Mouse (Mus musculus): ENCODE results near the gene Lnpep.

The Lnpep gene

GRCm38 (mm10) chr17:17609523-17609922 is 15.3 kb downstream of the Lnpep start:
- DNase-seq (ENCODE audit: low read depth): no peak

DNA sequence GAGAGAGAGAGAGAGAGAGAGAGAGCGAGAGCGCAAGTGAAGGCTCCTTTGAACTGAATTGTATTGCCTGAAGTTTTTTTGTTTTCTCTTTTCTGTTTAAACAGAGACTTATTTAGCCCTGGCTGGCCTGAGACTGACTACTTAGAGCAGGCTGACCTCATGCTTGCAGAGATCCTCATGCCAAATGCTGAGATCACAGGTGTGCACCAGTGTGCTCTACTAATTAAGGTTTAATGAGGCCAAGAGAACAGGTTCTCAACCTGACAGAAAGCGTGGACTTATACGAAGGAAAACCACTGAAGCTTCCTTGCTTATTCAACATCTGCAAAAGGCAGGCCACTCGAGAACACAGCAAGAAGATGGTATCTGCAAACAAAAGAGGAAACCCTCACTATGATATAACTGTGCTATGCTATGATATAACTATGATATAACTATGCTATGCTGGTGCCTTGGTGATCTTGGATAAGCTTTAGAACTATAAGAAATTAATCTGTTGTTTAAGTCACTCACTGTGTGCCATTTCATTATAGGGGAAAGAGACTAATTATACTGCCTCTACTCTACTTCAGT is 16.3 kb downstream of the Lnpep start:
- no peak for DNase-seq (ENCODE audit: low read depth)

DNA sequence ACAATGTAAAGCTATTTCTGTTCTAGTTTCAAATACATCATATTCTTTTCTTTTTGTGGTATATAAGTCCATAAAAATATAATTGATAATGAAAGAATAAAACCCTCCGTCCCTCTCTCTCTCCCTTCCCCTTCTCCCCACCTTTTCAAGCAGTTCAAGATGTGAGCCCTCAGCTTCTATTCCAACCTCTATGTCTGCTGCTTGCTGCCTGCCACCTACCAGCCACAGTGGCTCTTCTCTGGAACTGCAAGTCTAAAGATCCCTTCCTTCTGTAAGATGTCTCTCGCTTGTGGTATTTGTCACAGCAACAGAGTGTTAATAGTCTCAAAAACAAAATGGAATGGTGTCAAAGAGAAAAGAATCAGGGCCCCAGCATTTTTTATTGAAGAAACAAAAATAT is 20.3 kb downstream of the Lnpep start:
- DNase-seq (ENCODE audit: low read depth): no peak

DNA sequence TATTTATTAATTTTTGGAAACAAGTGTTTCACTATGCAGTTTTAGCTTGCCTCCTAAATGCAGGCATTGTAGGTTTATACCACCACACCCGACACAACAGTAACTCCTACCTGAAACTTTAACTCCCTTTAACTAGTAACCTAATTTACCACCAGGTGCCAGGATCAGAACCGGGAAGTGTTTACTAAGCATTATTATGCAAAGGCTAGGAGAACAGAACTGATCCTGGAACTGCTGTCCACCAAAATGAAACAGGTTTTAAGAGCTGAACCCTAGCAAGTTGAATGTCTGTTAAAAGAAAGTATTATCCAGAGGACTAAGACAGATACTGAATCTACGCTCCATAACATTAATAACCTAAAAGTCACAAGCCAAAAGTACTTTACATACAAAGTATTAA is 21.2 kb downstream of the Lnpep start:
- no peak for DNase-seq (ENCODE audit: low read depth)

GRCm38 (mm10) chr17:17602786-17603185 is 22.1 kb downstream of the Lnpep start:
- DNase-seq (ENCODE audit: low read depth): no peak

GRCm38 (mm10) chr17:17602330-17602729 is 22.5 kb downstream of the Lnpep start:
- DNase-seq (ENCODE audit: low read depth): no peak

DNA sequence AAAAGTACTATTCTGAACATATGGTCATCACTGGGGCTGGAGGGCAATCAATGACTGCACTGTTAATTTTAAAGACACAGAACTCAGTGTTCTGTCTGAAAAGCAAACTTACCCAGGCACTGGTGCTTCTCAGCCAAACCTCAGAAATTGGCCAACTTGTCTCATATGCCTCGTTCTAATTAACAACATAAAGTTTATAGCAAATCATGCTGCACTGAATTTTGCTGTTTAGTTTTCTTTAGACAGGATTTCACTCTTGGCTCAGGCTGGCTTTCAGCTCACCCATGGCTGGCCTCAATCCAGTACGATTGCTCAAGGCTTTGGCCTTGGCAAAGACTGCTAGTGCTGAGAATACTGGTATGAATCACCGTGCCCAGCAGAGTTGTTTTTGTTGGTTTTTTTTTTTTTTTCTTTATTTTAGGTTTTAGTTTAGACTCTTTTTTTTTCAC is 24.0 kb downstream of the Lnpep start:
- DNase-seq (ENCODE audit: low read depth): peak; percentile 63

GRCm38 (mm10) chr17:17600001-17600400 is 24.8 kb downstream of the Lnpep start:
- peak; percentile 79 for DNase-seq (ENCODE audit: low read depth)

DNA sequence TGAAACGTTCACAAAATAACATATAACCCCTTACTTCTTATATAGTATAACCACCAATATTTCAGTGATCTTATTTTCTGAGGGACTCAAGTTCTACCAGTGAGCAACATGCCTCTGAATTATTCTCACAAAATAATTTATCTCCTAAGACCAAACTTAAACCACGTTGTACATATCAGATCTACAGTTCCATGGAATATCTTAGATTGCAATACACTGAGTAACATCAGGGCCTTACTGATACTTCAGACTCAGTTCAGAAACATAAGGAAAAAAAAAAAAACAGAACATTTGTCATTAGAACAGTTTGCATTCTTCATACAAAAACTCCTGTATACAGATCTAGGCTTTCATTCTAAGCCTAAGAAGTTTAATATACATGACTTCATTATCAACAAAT is 26.5 kb downstream of the Lnpep start:
- no peak for DNase-seq (ENCODE audit: low read depth)

- DNase-seq (ENCODE audit: low read depth): no peak
Measured at GRCm38 (mm10) chr17:17592926-17593325, 31.9 kb downstream of the Lnpep start.

- no peak for DNase-seq (ENCODE audit: low read depth)
Measured at GRCm38 (mm10) chr17:17587333-17588047, 37.4 kb downstream of the Lnpep start.

DNA sequence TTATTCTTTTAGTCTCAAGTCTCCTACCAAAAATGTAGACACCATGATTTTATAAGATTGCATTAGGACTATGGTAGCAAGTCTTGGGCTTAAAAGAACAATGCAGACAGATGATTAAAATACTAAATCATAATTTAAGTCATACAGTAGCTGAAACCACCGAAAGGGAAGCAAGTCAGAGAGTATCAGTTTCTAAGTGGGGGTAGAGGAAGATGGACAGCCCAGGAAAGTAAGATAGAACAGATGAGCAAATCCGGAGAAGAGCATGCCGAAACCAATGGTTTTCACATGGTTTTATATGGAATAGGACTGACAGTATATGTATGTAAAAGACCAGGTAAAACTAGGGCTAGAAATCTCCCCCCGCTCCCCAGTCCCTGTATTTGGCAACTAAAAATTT is 39.7 kb downstream of the Lnpep start:
- DNase-seq (ENCODE audit: low read depth): no peak

- peak; percentile 47 for DNase-seq (ENCODE audit: low read depth)
Measured at GRCm38 (mm10) chr17:17583896-17584295, 41.0 kb downstream of the Lnpep start.

- no peak for DNase-seq (ENCODE audit: low read depth)
Measured at GRCm38 (mm10) chr17:17581234-17581633, 43.6 kb downstream of the Lnpep start.

DNA sequence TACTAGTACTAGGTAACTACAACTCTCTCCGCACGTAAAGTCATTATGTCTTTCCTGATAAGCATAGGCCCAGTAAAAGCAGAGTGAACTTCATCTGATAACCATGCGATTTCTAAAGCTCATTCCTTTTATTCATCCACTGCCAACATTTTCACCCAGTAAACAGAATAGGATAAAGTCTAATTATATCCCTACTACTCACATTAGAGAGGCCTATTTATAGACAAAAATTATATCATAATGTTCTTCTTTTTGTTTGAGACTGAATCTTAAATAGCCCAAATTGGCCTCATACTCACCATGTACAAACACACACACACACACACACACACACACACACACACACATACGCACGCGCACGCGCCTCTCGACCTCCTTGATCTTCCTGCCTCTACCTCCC is 48.5 kb downstream of the Lnpep start:
- no peak for DNase-seq (ENCODE audit: low read depth)

DNA sequence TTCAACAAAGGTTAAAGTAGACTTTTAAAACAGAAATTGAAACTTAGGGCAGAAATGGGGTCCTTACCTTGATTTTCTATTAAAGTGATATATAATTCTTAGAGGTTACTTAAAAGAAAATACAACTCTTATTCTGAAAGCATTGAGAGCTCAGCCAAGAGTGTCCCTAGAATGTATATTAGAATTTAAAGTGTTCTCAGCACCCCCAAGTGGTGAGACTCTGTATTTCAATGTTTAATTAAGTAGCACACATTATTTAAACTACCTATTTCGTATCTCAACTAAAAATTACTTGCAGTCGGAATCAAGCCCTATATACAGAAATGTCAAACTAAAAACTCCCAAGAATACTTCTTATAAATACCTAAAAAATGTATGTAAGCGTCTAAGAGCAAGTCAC is 57.8 kb downstream of the Lnpep start:
- peak; percentile 75 for DNase-seq (ENCODE audit: low read depth)

- DNase-seq (ENCODE audit: low read depth): no peak
Measured at GRCm38 (mm10) chr17:17548958-17549357, 75.9 kb downstream of the Lnpep start.

GRCm38 (mm10) chr17:17531338-17531737 is 93.5 kb downstream of the Lnpep start:
- DNase-seq (ENCODE audit: low read depth): no peak

DNA sequence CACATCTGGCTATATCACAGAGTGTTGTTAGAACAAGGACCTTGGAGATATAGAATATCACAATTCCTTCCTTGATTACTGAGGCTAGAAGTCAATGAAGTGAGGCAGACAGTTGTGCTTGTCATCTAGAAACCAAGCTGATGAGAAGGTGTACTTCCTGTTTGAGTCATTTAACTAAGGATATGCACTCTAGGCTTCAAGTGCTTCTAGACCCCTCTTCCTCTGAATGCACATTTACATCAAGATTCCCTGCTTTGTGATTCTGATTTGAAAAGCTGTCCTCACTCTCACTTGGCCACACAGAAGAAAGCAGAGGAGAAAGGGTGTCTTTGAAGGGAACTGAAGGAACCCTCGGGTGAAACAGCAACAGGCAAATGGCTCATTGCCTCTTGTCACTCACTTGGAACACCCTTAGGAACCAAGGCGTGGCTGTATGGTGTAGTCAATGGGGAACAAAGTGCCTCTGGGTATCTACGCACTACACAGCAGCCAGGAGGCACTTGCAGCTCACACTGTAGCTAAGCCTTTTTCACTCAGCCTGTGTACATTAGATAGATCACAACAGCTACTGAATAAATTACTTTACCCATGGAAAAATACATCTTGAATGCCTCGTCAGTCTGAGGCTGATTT is 108.3 kb downstream of the Lnpep start:
- peak; percentile 26 for DNase-seq (ENCODE audit: low read depth)

GRCm38 (mm10) chr17:17506677-17507076 is 118.2 kb downstream of the Lnpep start:
- DNase-seq (ENCODE audit: low read depth): no peak

- DNase-seq (ENCODE audit: low read depth): no peak
Measured at GRCm38 (mm10) chr17:17499278-17499677, 125.6 kb downstream of the Lnpep start.

DNA sequence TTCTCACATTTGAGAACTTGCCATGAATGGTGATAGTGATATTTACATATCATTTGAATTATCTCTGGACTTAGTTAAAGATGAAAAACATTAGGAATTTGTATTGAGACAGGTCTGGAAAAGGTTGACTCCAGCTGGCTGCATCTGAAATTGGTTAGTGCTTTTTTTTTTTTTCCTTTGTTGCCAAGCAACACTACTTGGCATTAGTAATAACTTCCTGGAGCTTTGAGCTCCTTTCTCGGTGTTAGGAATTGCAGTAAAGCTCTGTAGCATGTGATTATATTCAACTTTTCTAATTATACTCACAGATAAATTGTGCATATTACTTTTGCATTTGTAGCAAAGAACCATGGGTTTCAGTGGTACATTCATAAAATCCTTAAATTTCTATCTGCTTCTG is 126.0 kb downstream of the Lnpep start:
- no peak for DNase-seq (ENCODE audit: low read depth)

- no peak for DNase-seq (ENCODE audit: low read depth)
Measured at GRCm38 (mm10) chr17:17496730-17497129, 128.1 kb downstream of the Lnpep start.
